Mouse (Mus musculus): ENCODE data around the gene Lrba.

DNA sequence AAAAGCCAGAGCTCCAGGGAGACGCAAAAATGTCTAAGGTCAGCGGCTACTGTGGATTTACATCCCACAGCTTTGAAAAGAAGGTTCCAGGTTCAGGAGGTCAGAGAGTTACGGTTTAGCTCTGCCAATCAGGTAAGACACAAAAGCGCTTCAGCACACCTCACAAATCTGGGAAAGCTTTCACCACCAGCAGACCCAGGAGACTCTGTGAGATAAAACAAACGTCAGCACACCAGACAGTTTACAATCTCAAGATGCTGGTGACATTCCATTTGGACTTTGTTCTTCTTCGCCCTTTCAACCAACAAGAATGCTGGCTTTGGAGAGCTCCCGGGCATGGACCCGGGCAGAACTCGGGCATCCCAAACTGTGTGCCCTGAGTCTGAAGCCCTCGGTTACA lies 595.9 kb downstream of the Lrba start:
- TF ChIP-seq CTCF (IDR thresholded peaks at IDR 0.05) = no peak
- no peak for TF ChIP-seq EP300 (IDR thresholded peaks at IDR 0.05)
